Mouse (Mus musculus) intestine, embryonic 14.5 days (tissue): ENCODE data around the gene Ldlrap1. TPM values are rescaled to one million over a fixed set of nuclear protein-coding genes. Genes with fewer than 3 reads are reported as not detected.

ENCODE experiments used
- ATAC-seq: fragments of 200-750 bp; cut with Nextera tagmentation; replicated peaks from 2 replicates; pipeline ENCODE4 v1.8.0; 2017; ENCODE audit warnings: low read depth, moderate number of reproducible peaks, moderate TSS enrichment, moderate library complexity; ENCODE audit not compliant: low FRiP score, low TSS enrichment
- DNase-seq: peaks from one replicate; pipeline ENCODE4 v3.0.0-alpha.2; 2018; ENCODE audit warnings: low spot score
- H3K27ac ChIP-seq: fragments of 300-500 bp; sonication (generic); 2 replicates; pipeline ENCODE4 v1.5.1; 2014; ENCODE audit warnings: low read depth, mild to moderate bottlenecking, control low read depth
- H3K27me3 ChIP-seq: fragments of 300-500 bp; sonication (generic); replicated peaks from 2 replicates; pipeline ENCODE4 v1.6.1; 2014; ENCODE audit warnings: low read length, control low read depth; ENCODE audit not compliant: control insufficient read depth, insufficient read depth
- H3K36me3 ChIP-seq: fragments of 300-500 bp; sonication (generic); 2 replicates; pipeline ENCODE4 v1.6.1; 2014; ENCODE audit warnings: low read length, control low read depth; ENCODE audit not compliant: control insufficient read depth, insufficient read depth
- H3K4me1 ChIP-seq: fragments of 300-500 bp; sonication (generic); replicated peaks from 2 replicates; pipeline ENCODE4 v1.6.1; 2014; ENCODE audit warnings: low read length, control low read depth, mixed read lengths; ENCODE audit not compliant: control insufficient read depth, insufficient read depth
- H3K4me2 ChIP-seq: fragments of 300-500 bp; sonication (generic); 2 replicates; pipeline ENCODE4 v1.6.1; 2014; ENCODE audit warnings: low read length
- H3K4me3 ChIP-seq: fragments of 300-500 bp; sonication (generic); 2 replicates; pipeline ENCODE4 v1.5.1; 2014; ENCODE audit warnings: low read depth, low read length, control low read depth, mixed read lengths
- H3K9ac ChIP-seq: fragments of 300-500 bp; sonication (generic); 2 replicates; pipeline ENCODE4 v1.6.1; 2014; ENCODE audit warnings: mild to moderate bottlenecking, low read length
- H3K9me3 ChIP-seq: fragments of 300-500 bp; sonication (generic); 2 replicates; pipeline ENCODE4 v1.6.1; 2016; ENCODE audit warnings: low read length, control low read depth; ENCODE audit not compliant: control insufficient read depth
- WGBS: fragments of 180-500 bp; shearing (Covaris S2); extraction: QIAGEN DNeasy Blood & Tissue Kit; methylation state at CpG from one replicate; pipeline ENCODE4 v1.1.7; 2014; 5-methylcytosine and 5-hydroxymethylcytosine counted together
- polyA plus RNA-seq: library from polyadenylated mRNA; unstranded; fragments of >200 nt; fragmentation: Nextera tagmentation; extraction: Ambion mirVana; gene quantifications from 2 replicates; pipeline ENCODE4 v1.2.1, GENCODE M21; 2014

Ldlrap1 gene
- polyA plus RNA-seq, 1 experiment from 2014 or later, result 15.0 TPM

DNA sequence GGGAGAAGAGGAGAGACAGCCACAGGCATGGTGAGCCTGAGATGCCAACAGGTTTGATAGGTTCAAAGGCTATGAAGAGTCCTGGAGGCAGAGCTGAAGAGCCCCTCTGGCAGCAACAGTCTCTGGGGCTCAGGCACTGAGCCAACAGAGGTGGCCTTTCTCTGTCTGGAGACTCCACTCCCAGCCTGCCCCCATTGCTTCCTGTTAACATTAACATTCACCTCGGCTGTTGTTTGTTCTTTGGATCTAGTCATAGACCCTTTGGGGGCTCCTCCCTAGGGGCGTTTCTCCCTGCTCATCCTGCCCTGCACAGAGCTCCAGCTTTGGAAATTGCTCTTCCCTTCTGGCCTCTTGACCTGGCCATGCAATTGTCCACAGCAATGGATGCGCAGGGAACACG, 42.9 kb downstream of the Ldlrap1 start:
- Histone ChIP-seq H3K4me3 (no peak overlapping the region), H3K27me3 (no peaks in the 10 kb centered on the region), H3K9me3 (no peaks in the 10 kb centered on the region), H3K27ac (no peak overlapping the region), H3K9ac (no peak overlapping the region), H3K36me3 (no peaks in the 10 kb centered on the region), H3K4me2 (no peak overlapping the region), H3K4me1 (peaks cover 12% of the 10 kb centered on the region)
- 28% methylated on average over 4 of the region's 4 CpGs for WGBS
- DNase-seq, result no peak
- ATAC-seq, result no peak

DNA sequence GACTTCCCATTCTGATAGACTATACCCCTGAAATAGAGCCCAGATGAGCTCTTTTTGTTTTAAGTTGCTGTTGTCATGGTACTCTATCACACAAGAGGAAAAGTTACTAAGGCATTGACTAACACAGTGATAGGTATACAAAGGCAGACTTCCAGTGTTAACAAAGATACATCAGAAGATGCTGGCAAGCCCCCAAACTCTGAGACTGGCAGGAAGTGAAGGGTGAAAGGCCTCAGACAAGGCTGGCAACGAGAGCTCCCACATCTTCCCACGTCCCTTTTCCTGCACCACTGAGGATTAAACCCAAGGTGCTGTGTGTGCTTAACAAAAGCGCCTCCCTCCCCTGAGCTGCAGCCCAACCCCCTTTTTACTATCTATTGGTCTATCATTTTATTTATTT, 44.6 kb downstream of the Ldlrap1 start:
- no peak overlapping the region for H3K4me3 ChIP-seq
- peaks cover 12% of the 10 kb centered on the region for H3K4me1 ChIP-seq
- no peaks in the 10 kb centered on the region for H3K27me3 ChIP-seq
- no peaks in the 10 kb centered on the region for H3K9me3 ChIP-seq
- no peak for DNase-seq
- H3K36me3 ChIP-seq, result no peaks in the 10 kb centered on the region
- no peak overlapping the region for H3K4me2 ChIP-seq
- WGBS, result 67% methylated on average over 3 of the region's 3 CpGs
- H3K9ac ChIP-seq, result no peak overlapping the region
- ATAC-seq, result no peak
- H3K27ac ChIP-seq, result no peak overlapping the region

DNA sequence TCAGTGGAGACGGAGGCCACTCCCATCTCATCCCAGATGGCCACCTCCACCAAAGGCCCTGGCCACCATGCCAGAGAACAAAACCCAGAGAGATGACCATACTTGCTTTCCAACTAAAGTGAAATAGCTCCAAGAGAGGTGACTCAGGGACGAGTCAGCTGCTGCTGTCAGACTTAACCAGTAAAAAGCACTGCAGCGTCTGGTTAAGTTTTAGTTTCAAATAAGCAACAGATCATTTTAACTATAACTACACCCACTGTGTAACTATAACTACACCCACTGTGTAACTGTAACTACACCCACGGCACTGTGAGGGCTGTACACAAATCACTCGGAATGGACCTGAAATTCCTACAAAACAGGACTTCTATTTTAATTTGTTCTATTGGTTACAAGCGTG, 46.7 kb downstream of the Ldlrap1 start:
- DNase-seq, result no peak
- Histone ChIP-seq H3K9me3 (no peaks in the 10 kb centered on the region), H3K4me2 (no peak overlapping the region), H3K4me1 (peaks cover 12% of the 10 kb centered on the region), H3K4me3 (no peak overlapping the region), H3K27me3 (no peaks in the 10 kb centered on the region), H3K27ac (no peak overlapping the region), H3K9ac (no peak overlapping the region), H3K36me3 (no peaks in the 10 kb centered on the region)
- no peak for ATAC-seq
- 79% methylated on average over 6 of the region's 6 CpGs for WGBS

DNA sequence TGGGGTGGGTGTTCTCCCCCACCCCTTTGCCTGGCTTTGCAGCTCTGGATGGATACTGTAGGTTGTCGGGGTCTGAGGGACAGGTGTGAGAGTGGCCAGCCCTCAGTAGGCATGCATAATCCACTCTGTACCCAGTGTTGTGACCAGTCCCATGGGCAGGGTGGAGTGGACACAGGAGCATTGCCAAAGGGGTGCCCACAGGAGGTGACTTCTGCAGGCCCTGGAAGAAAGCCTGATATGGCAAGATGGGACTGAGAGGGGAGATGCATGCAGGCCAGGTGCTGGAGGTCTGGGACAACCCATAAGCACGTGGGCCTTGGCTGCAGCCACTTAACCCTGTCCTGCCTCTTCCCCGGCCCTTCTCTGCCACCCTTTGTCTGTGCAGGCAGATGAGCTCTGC, 47.5 kb downstream of the Ldlrap1 start:
- Histone ChIP-seq H3K4me1 (peaks cover 10% of the 10 kb centered on the region), H3K9me3 (no peaks in the 10 kb centered on the region), H3K9ac (no peak overlapping the region), H3K27me3 (no peaks in the 10 kb centered on the region), H3K27ac (no peak overlapping the region), H3K36me3 (no peaks in the 10 kb centered on the region), H3K4me3 (no peak overlapping the region), H3K4me2 (no peak overlapping the region)
- 52% methylated on average over 3 of the region's 3 CpGs for WGBS
- DNase-seq (no peak), ATAC-seq (no peak)

DNA sequence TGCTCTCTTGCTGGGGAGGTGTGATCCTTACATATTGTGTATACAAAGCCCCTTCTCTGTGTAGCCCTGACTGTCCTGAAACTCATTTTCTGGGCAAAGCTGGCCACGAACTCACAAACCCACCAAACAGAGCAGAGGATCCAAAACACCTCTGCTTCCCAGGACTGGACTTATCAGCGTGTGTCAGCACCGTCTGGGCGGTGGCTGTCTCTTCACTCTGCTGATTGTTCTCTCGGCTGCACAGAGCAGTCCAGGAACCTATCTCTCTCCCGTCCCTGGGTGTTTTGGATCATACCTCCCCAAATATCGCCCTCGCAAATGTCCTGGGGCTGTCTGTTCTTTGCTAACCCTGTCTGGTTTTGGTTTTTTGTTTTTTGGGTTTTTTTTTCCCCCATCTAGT, 48.3 kb downstream of the Ldlrap1 start:
- Histone ChIP-seq H3K27me3 (no peaks in the 10 kb centered on the region), H3K4me2 (no peak overlapping the region), H3K9me3 (no peaks in the 10 kb centered on the region), H3K27ac (no peak overlapping the region), H3K4me1 (0 out of 2 replicates have a peak, but pooled peaks cover 1% of the 10 kb centered on the region), H3K9ac (no peak overlapping the region), H3K36me3 (no peaks in the 10 kb centered on the region), H3K4me3 (no peak overlapping the region)
- ATAC-seq, result no peak
- no peak for DNase-seq
- WGBS, result 72% methylated on average over 8 of the region's 8 CpGs

DNA sequence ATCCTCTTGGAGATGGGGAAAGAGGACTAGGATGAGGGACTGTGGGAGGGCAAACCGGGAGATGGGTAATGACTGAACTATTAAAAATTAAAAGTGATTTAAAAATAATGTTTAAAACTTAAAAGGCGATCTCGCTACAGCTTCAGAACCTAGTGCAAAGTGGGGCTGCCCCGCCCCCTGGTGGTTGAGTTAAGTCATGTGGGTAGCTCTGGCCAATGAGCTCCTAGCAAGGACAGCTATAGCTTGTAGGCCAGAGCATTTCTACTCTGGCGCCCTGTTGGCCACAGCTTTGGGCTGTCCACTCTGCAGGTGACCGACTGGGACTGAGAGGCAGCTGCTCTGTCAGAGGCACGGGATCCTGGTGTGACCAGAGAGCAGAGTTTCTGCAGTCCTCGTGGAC, 53.9 kb downstream of the Ldlrap1 start:
- ATAC-seq (peak; percentile 87), DNase-seq (peak; percentile 84)
- Histone ChIP-seq H3K4me1 (0 out of 2 replicates have a peak, but pooled peaks cover 3% of the 10 kb centered on the region), H3K27me3 (no peaks in the 10 kb centered on the region), H3K9ac (no peak overlapping the region), H3K36me3 (no peaks in the 10 kb centered on the region), H3K4me2 (no peak overlapping the region), H3K27ac (no peak overlapping the region), H3K9me3 (no peaks in the 10 kb centered on the region), H3K4me3 (no peak overlapping the region)
- 6% methylated on average over 8 of the region's 8 CpGs for WGBS

DNA sequence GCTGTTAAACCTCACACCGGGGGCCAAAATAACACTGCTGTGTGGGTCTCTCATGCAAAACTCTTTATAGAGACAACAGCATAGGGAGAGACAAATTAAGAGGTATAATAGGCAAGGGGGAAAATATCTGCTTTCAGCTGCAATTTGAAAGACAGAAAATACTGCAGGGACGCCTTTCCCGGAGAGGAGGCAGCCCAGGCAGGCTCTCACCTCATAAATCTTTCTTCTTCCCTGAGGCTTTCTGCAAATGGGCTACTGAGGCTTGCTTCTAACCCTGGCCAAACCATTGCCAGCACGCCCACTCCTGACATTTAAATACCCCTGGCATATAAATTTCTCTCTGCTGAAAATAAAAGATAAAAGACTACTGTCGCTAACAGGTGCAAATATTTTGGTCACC, 62.5 kb downstream of the Ldlrap1 start:
- Histone ChIP-seq H3K9me3 (no peaks in the 10 kb centered on the region), H3K4me3 (no peak overlapping the region), H3K36me3 (no peaks in the 10 kb centered on the region), H3K27me3 (peaks cover 20% of the 10 kb centered on the region), H3K4me2 (no peak overlapping the region), H3K27ac (no peak overlapping the region), H3K4me1 (0 out of 2 replicates have a peak, but pooled peaks cover 4% of the 10 kb centered on the region), H3K9ac (no peak overlapping the region)
- 42% methylated on average over 5 of the region's 5 CpGs for WGBS
- DNase-seq (no peak), ATAC-seq (no peak)

DNA sequence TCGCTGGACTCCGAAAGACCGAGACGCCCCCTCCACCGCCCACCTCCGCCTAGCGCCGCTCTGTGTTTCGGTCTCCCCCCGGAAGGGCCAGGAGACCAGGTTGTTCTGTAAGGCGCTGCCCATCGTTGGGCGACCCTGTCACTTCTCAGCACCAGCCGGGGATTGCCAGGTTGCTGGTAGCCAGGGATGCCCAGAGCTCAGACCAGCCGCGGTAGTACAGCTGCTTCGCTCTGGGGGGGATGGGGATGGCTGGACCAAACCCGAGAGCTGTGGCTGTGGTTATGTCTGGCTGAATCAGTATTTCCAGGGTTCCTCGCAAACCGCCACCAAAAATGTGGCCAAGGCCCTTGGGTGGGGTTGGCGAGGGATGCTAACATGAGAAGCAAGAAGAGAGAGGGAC, 63.2 kb downstream of the Ldlrap1 start:
- WGBS, result under 1% methylated on average over 21 of the region's 21 CpGs
- H3K9ac ChIP-seq, result peak overlapping the region; percentile 34; the same call in 1 of the 2 replicates
- H3K27me3 ChIP-seq, result peaks cover 20% of the 10 kb centered on the region
- H3K9me3 ChIP-seq, result no peaks in the 10 kb centered on the region
- ATAC-seq (no peak), DNase-seq (no peak)
- H3K27ac ChIP-seq, result no peak overlapping the region
- H3K4me2 ChIP-seq, result peak overlapping the region; percentile 99
- H3K4me3 ChIP-seq, result peak overlapping the region; percentile 55
- H3K36me3 ChIP-seq, result no peaks in the 10 kb centered on the region
- 0 out of 2 replicates have a peak, but pooled peaks cover 4% of the 10 kb centered on the region for H3K4me1 ChIP-seq

DNA sequence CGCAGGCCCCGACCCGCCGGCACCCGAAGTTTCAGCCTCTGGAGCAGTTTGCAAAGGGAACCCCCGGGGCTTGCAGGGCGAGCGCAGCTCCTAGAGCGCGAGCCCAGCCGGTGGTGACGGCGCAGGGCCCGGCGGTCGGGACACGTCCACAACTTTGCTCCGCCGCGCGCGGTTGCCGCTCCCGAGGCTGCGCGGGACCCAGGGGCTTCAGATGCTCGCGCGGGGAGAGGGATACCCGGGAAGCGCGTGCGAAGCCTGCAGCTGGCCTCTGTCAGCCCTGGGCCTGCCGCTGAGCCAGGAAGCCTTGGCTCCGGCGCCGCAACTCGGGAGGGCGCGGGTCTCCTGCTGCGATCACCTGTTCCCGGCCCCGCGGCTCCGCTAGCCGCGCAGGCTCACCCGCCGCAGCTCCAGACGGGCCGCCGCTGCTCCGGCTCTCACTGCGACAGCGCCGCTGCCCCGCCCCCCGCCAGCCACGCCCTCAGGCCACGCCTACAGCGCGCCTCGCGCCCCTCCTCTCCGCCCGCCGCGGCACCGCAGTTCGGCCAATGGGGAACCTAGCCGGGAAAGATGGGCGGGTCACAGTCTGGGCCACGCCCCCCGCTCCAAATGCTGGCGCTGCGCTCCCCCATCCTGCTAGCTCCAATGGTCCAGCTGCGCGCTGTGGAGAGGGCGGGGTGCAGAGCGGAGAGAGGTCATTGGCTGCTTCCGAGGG, 63.8 kb downstream of the Ldlrap1 start, which contains the start of gene Man1c1:
Man1c1 (minus strand) TSS at position 456 of the 712 bp plus-strand sequence.
- Histone ChIP-seq H3K27me3 (peaks cover 20% of the 10 kb centered on the region), H3K9ac (peak within 1 kb of the TSS; percentile 45), H3K4me1 (0 out of 2 replicates have a peak, but pooled peaks cover 4% of the 10 kb centered on the region), H3K9me3 (no peaks in the 10 kb centered on the region), H3K27ac (no peak within 1 kb of the TSS), H3K4me3 (peak within 1 kb of the TSS; percentile 55), H3K4me2 (peak within 1 kb of the TSS; percentile 99), H3K36me3 (no peaks in the 10 kb centered on the region)
- DNase-seq, result peak; percentile 98
- peak; percentile 94 for ATAC-seq
- WGBS, result 1% methylated on average over 70 of the region's 81 CpGs
